Mouse (Mus musculus) kidney, embryonic 14.5 days (tissue): ENCODE measurements at regions not wholly inside any gene's neighbourhood (a gene's known extent, or its start where the extent isn't known, plus 50 kb on each side); places are given as distances from the start of the nearest gene placed in this dataset. TPM values are rescaled to one million over a fixed set of nuclear protein-coding genes. Genes with fewer than 3 reads are reported as not detected.

ENCODE experiments used
- microRNA-seq: library from miRNA; unstranded; fragments of <30 nt; microRNA quantifications from one replicate; pipeline ENCODE4, GENCODE M21; 2016

Small RNAs in the stretch of these regions (microRNA-seq; reads per million reads assigned to microRNA genes)
- not detected for gene Gm44396
